Mouse (Mus musculus): ENCODE measurements at regions not wholly inside any gene's neighbourhood (a gene's known extent, or its start where the extent isn't known, plus 50 kb on each side); places are given as distances from the start of the nearest gene placed in this dataset.

- ATAC-seq (ENCODE audit: low read depth) = no peak
- no peak overlapping the region for H3K4me2 ChIP-seq (ENCODE audit: low read depth, low read length)
- H3K36me3 ChIP-seq (ENCODE audit: control insufficient read depth, insufficient read depth) = no peaks in the 10 kb centered on the region
- WGBS (ENCODE audit: insufficient replicate concordance) = 43% methylated on average over 3 of the region's 3 CpGs
- no peak overlapping the region for H3K27ac ChIP-seq (ENCODE audit: low read length)
- H3K4me1 ChIP-seq (ENCODE audit: control insufficient read depth, low read depth, low read length) = no peaks in the 10 kb centered on the region
- H3K27me3 ChIP-seq (ENCODE audit: control insufficient read depth, insufficient read depth, low read depth, low read length) = no peaks in the 10 kb centered on the region
- no peaks in the 10 kb centered on the region for H3K9me3 ChIP-seq (replicated peaks; ENCODE audit: control insufficient read depth, low read length)
- no peak overlapping the region for H3K4me3 ChIP-seq (ENCODE audit: low read depth, low read length)
- H3K9ac ChIP-seq (ENCODE audit: low read depth, low read length) = no peak overlapping the region
Observed at GRCm38 (mm10) chr9:85475214-85475613, 148.1 kb upstream of the Tent5a start.

GRCm38 (mm10) chr9:85470264-85470821 lies 143.2 kb upstream of the Tent5a start:
- no peak for ATAC-seq (ENCODE audit: low read depth)
- Histone ChIP-seq H3K27ac (ENCODE audit: low read length) (no peak overlapping the region), H3K4me2 (ENCODE audit: low read depth, low read length) (no peak overlapping the region), H3K4me1 (ENCODE audit: control insufficient read depth, low read depth, low read length) (no peaks in the 10 kb centered on the region), H3K9me3 (replicated peaks; ENCODE audit: control insufficient read depth, low read length) (no peaks in the 10 kb centered on the region), H3K9ac (ENCODE audit: low read depth, low read length) (no peak overlapping the region), H3K4me3 (ENCODE audit: low read depth, low read length) (no peak overlapping the region), H3K36me3 (ENCODE audit: control insufficient read depth, insufficient read depth) (no peaks in the 10 kb centered on the region), H3K27me3 (ENCODE audit: control insufficient read depth, insufficient read depth, low read depth, low read length) (no peaks in the 10 kb centered on the region)
- 40% methylated on average over 8 of the region's 8 CpGs for WGBS (ENCODE audit: insufficient replicate concordance)

- Histone ChIP-seq H3K9ac (ENCODE audit: low read depth, low read length) (no peak overlapping the region), H3K27ac (ENCODE audit: low read length) (no peak overlapping the region), H3K4me3 (ENCODE audit: low read depth, low read length) (no peak overlapping the region), H3K4me2 (ENCODE audit: low read depth, low read length) (no peak overlapping the region), H3K9me3 (replicated peaks; ENCODE audit: control insufficient read depth, low read length) (no peaks in the 10 kb centered on the region), H3K4me1 (ENCODE audit: control insufficient read depth, low read depth, low read length) (no peaks in the 10 kb centered on the region), H3K27me3 (ENCODE audit: control insufficient read depth, insufficient read depth, low read depth, low read length) (no peaks in the 10 kb centered on the region), H3K36me3 (ENCODE audit: control insufficient read depth, insufficient read depth) (no peaks in the 10 kb centered on the region)
- ATAC-seq (ENCODE audit: low read depth) = no peak
- WGBS (ENCODE audit: insufficient replicate concordance) = 45% methylated on average over 3 of the region's 3 CpGs
Observed at GRCm38 (mm10) chr9:85469288-85469687, 142.1 kb upstream of the Tent5a start.

- Histone ChIP-seq H3K9me3 (replicated peaks; ENCODE audit: control insufficient read depth, low read length) (no peaks in the 10 kb centered on the region), H3K27me3 (ENCODE audit: control insufficient read depth, insufficient read depth, low read depth, low read length) (no peaks in the 10 kb centered on the region), H3K36me3 (ENCODE audit: control insufficient read depth, insufficient read depth) (no peaks in the 10 kb centered on the region), H3K4me3 (ENCODE audit: low read depth, low read length) (no peak overlapping the region), H3K9ac (ENCODE audit: low read depth, low read length) (no peak overlapping the region), H3K27ac (ENCODE audit: low read length) (no peak overlapping the region), H3K4me1 (ENCODE audit: control insufficient read depth, low read depth, low read length) (no peaks in the 10 kb centered on the region), H3K4me2 (ENCODE audit: low read depth, low read length) (no peak overlapping the region)
- no peak for ATAC-seq (ENCODE audit: low read depth)
- WGBS (ENCODE audit: insufficient replicate concordance) = 61% methylated on average over 5 of the region's 5 CpGs
Observed at GRCm38 (mm10) chr9:85466671-85467070, 139.5 kb upstream of the Tent5a start.

- H3K27me3 ChIP-seq (ENCODE audit: control insufficient read depth, insufficient read depth, low read depth, low read length) = no peaks in the 10 kb centered on the region
- no peaks in the 10 kb centered on the region for H3K36me3 ChIP-seq (ENCODE audit: control insufficient read depth, insufficient read depth)
- H3K4me2 ChIP-seq (ENCODE audit: low read depth, low read length) = no peak overlapping the region
- H3K9ac ChIP-seq (ENCODE audit: low read depth, low read length) = no peak overlapping the region
- no peak overlapping the region for H3K27ac ChIP-seq (ENCODE audit: low read length)
- no peaks in the 10 kb centered on the region for H3K9me3 ChIP-seq (replicated peaks; ENCODE audit: control insufficient read depth, low read length)
- H3K4me1 ChIP-seq (ENCODE audit: control insufficient read depth, low read depth, low read length) = no peaks in the 10 kb centered on the region
- no peak overlapping the region for H3K4me3 ChIP-seq (ENCODE audit: low read depth, low read length)
- WGBS (ENCODE audit: insufficient replicate concordance) = 61% methylated on average over 3 of the region's 3 CpGs
- no peak for ATAC-seq (ENCODE audit: low read depth)
Observed at GRCm38 (mm10) chr9:85459062-85459805, 132.1 kb upstream of the Tent5a start.

- Histone ChIP-seq H3K4me1 (ENCODE audit: control insufficient read depth, low read depth, low read length) (no peaks in the 10 kb centered on the region), H3K36me3 (ENCODE audit: control insufficient read depth, insufficient read depth) (no peaks in the 10 kb centered on the region), H3K27me3 (ENCODE audit: control insufficient read depth, insufficient read depth, low read depth, low read length) (no peaks in the 10 kb centered on the region), H3K9ac (ENCODE audit: low read depth, low read length) (no peak overlapping the region), H3K27ac (ENCODE audit: low read length) (no peak overlapping the region), H3K9me3 (replicated peaks; ENCODE audit: control insufficient read depth, low read length) (no peaks in the 10 kb centered on the region), H3K4me2 (ENCODE audit: low read depth, low read length) (no peak overlapping the region), H3K4me3 (ENCODE audit: low read depth, low read length) (no peak overlapping the region)
- WGBS (ENCODE audit: insufficient replicate concordance) = 42% methylated on average over 2 of the region's 2 CpGs
- ATAC-seq (ENCODE audit: low read depth) = no peak
Observed at GRCm38 (mm10) chr9:85458356-85458755, 131.2 kb upstream of the Tent5a start.

- Histone ChIP-seq H3K4me3 (ENCODE audit: low read depth, low read length) (no peak overlapping the region), H3K36me3 (ENCODE audit: control insufficient read depth, insufficient read depth) (no peaks in the 10 kb centered on the region), H3K27me3 (ENCODE audit: control insufficient read depth, insufficient read depth, low read depth, low read length) (no peaks in the 10 kb centered on the region), H3K4me1 (ENCODE audit: control insufficient read depth, low read depth, low read length) (no peaks in the 10 kb centered on the region), H3K27ac (ENCODE audit: low read length) (no peak overlapping the region), H3K9me3 (replicated peaks; ENCODE audit: control insufficient read depth, low read length) (no peaks in the 10 kb centered on the region), H3K4me2 (ENCODE audit: low read depth, low read length) (no peak overlapping the region), H3K9ac (ENCODE audit: low read depth, low read length) (no peak overlapping the region)
- WGBS (ENCODE audit: insufficient replicate concordance) = 39% methylated on average over 5 of the region's 5 CpGs
- ATAC-seq (ENCODE audit: low read depth) = no peak
Observed at GRCm38 (mm10) chr9:85457400-85457799, 130.3 kb upstream of the Tent5a start.

GRCm38 (mm10) chr9:85455382-85455781 lies 128.2 kb upstream of the Tent5a start:
- Histone ChIP-seq H3K36me3 (ENCODE audit: control insufficient read depth, insufficient read depth) (no peaks in the 10 kb centered on the region), H3K9ac (ENCODE audit: low read depth, low read length) (no peak overlapping the region), H3K9me3 (replicated peaks; ENCODE audit: control insufficient read depth, low read length) (no peaks in the 10 kb centered on the region), H3K4me2 (ENCODE audit: low read depth, low read length) (no peak overlapping the region), H3K27ac (ENCODE audit: low read length) (no peak overlapping the region), H3K4me1 (ENCODE audit: control insufficient read depth, low read depth, low read length) (no peaks in the 10 kb centered on the region), H3K4me3 (ENCODE audit: low read depth, low read length) (no peak overlapping the region), H3K27me3 (ENCODE audit: control insufficient read depth, insufficient read depth, low read depth, low read length) (no peaks in the 10 kb centered on the region)
- no peak for ATAC-seq (ENCODE audit: low read depth)
- 66% methylated on average over 4 of the region's 4 CpGs for WGBS (ENCODE audit: insufficient replicate concordance)

GRCm38 (mm10) chr9:85452196-85452857 lies 125.2 kb upstream of the Tent5a start:
- H3K9me3 ChIP-seq (replicated peaks; ENCODE audit: control insufficient read depth, low read length) = no peaks in the 10 kb centered on the region
- no peak overlapping the region for H3K9ac ChIP-seq (ENCODE audit: low read depth, low read length)
- no peak for ATAC-seq (ENCODE audit: low read depth)
- no peak overlapping the region for H3K4me2 ChIP-seq (ENCODE audit: low read depth, low read length)
- H3K4me3 ChIP-seq (ENCODE audit: low read depth, low read length) = no peak overlapping the region
- H3K36me3 ChIP-seq (ENCODE audit: control insufficient read depth, insufficient read depth) = no peaks in the 10 kb centered on the region
- H3K27me3 ChIP-seq (ENCODE audit: control insufficient read depth, insufficient read depth, low read depth, low read length) = no peaks in the 10 kb centered on the region
- no peaks in the 10 kb centered on the region for H3K4me1 ChIP-seq (ENCODE audit: control insufficient read depth, low read depth, low read length)
- no peak overlapping the region for H3K27ac ChIP-seq (ENCODE audit: low read length)
- WGBS (ENCODE audit: insufficient replicate concordance) = 56% methylated on average over 8 of the region's 8 CpGs

Data from liver, embryonic 16.5 days (tissue).